Mouse (Mus musculus): ENCODE results near the gene Nol6. TPM values are rescaled to one million over a fixed set of nuclear protein-coding genes. Genes with fewer than 3 reads are reported as not detected.

The Nol6 gene
- polyA plus RNA-seq, 1 experiment from 2014 or later: 36.2 TPM

DNA sequence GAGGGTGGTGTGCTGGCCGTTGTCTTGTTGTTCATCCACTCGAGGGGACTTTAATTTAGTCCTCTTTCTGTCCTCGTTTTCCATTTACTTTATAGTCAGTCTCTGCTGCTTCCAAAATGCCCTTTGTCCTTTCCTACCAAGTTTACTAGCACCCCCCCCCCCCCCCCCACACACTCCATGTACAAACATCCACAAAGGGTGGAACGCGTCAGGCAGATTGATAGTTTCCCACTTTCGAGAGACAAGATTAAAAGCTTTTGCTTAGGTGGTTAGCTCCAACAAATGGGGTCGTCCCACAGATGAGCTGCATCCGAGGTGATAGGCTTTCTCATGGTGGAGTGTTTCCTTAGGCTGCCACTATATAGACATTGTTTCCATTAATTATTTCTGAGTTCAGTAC, 12.6 kb upstream of the Nol6 start:
- 0% methylated on average over 8 of the region's 8 CpGs for WGBS
- Histone ChIP-seq H3K4me3 (peak overlapping the region; percentile 83), H3K4me2 (replicated peaks) (peak overlapping the region; percentile 56), H3K27me3 (no peaks in the 10 kb centered on the region), H3K36me3 (peaks cover 14% of the 10 kb centered on the region; the same call in 1 of the 2 replicates), H3K9me3 (no peaks in the 10 kb centered on the region), H3K9ac (replicated peaks) (peak overlapping the region; percentile 99), H3K4me1 (peaks cover 30% of the 10 kb centered on the region), H3K27ac (replicated peaks) (peak overlapping the region; percentile 98)
- ATAC-seq (replicated peaks): no peak

DNA sequence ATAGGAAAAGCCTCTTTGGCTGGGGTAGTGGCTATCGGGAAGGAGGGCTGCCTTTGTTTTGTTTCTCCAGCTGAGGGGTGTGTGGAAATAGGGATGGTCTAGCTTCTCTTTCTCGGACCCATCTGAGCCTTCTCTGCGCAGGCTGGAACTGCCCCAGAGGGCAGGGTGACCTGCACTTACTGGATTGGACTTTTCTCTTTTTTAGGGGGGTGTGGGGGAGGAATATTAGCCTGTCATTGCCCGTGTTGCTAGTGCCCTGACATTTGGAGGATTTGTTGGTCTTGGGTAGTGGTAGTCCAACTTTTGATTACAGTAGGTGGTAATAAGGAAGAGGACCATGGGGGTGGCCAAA, 12.2 kb upstream of the Nol6 start:
- Histone ChIP-seq H3K9me3 (no peaks in the 10 kb centered on the region), H3K4me2 (replicated peaks) (peak overlapping the region; percentile 56), H3K9ac (replicated peaks) (peak overlapping the region; percentile 99), H3K4me3 (peak overlapping the region; percentile 83), H3K4me1 (peaks cover 30% of the 10 kb centered on the region), H3K36me3 (peaks cover 14% of the 10 kb centered on the region; the same call in 1 of the 2 replicates), H3K27ac (replicated peaks) (peak overlapping the region; percentile 98), H3K27me3 (no peaks in the 10 kb centered on the region)
- ATAC-seq (replicated peaks): peak; percentile 27
- WGBS: 0% methylated on average over 4 of the region's 4 CpGs

DNA sequence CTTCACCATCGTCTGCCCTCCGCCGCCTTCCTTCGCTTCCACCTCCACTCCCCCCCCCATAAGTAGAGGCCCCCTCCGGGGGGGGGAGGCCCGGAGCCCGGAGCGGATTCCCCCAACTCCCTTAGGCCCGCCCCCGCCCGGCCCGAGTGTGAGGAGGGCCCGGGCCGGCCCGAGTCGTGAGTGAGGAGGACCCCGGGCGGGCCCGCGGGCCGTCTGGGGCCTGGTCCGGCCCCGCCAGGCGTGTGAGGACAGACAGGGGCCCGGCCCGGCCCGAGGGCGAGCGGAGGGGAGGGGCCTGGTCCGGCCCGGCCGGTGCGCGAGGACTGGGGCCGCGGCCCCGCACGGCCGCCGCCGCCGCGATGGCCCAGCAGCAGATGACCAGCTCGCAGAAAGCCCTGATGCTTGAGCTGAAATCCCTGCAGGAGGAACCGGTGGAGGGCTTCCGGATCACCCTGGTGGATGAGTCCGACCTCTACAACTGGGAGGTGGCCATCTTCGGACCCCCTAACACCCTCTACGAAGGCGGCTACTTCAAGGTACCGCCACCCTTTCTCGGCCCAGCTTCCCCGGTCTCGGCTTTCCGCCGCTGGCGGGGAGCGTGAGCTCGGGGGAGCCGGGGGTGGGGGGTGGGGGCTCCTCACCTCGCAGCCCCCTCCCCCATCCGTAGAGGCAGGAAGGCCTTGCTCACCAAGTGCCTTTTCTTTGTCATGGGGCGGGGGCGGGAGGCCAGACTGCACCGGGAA, 11.6 kb upstream of the Nol6 start, which contains the start of gene Ube2r2:
Ube2r2 (plus strand) TSS at position 33 of the 743 bp plus-strand sequence.
- under 1% methylated on average over 55 of the region's 65 CpGs for WGBS
- peak within 1 kb of the TSS; percentile 83 for H3K4me3 ChIP-seq
- peak; percentile 79 for ATAC-seq (replicated peaks)
- H3K9ac ChIP-seq (replicated peaks): peak within 1 kb of the TSS; percentile 99
- peaks cover 30% of the 10 kb centered on the region for H3K4me1 ChIP-seq
- H3K27ac ChIP-seq (replicated peaks): peak within 1 kb of the TSS; percentile 98
- H3K9me3 ChIP-seq: no peaks in the 10 kb centered on the region
- peaks cover 10% of the 10 kb centered on the region; the same call in 1 of the 2 replicates for H3K36me3 ChIP-seq
- no peaks in the 10 kb centered on the region for H3K27me3 ChIP-seq
- peak within 1 kb of the TSS; percentile 72 for H3K4me2 ChIP-seq (replicated peaks)

DNA sequence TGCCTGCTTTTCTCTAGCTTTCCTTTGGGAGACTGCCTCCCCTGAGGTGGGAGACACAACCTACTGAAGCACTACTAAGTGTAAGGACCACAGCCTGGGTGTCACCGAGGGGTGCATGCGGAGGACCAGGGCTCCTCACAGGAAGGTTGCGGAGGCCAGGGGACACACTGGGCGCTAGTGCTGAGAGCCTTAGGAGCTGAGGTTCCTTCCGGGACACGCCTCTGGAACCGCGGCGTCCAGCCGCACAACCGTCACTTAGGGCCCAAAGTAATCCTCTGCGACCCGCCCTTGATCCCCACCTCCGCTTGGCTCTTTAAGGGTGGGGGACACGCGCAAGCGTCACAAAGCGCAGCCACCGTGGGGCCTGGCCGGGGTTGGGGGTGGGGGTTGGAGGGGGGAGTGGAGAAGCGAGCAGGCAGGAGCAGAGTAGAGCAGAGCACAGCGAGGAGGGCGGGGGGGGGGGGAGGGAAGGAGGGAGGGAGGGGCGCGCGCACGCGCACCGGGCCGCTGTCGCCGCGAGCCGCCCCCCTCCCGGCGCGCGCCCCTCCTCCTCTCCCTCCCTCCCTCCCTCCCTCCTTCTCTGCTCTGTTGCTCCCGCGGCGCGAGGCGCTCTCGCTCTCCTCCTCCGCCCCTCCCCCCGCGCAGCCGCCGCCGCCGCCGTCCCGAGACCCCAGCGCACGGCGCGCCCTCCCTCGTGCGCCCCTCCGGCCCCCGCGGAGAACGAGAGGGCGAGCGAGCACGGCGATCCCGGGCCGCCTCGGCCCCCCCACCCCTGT, 10.9 kb upstream of the Nol6 start:
- H3K27ac ChIP-seq (replicated peaks): peak overlapping the region; percentile 98
- H3K36me3 ChIP-seq: peaks cover 9% of the 10 kb centered on the region; the same call in 1 of the 2 replicates
- peak overlapping the region; percentile 83 for H3K4me3 ChIP-seq
- H3K9me3 ChIP-seq: no peaks in the 10 kb centered on the region
- WGBS: 0% methylated on average over 39 of the region's 70 CpGs
- no peaks in the 10 kb centered on the region for H3K27me3 ChIP-seq
- peak; percentile 96 for ATAC-seq (replicated peaks)
- peaks cover 25% of the 10 kb centered on the region for H3K4me1 ChIP-seq
- H3K9ac ChIP-seq (replicated peaks): peak overlapping the region; percentile 99
- H3K4me2 ChIP-seq (replicated peaks): peak overlapping the region; percentile 72

DNA sequence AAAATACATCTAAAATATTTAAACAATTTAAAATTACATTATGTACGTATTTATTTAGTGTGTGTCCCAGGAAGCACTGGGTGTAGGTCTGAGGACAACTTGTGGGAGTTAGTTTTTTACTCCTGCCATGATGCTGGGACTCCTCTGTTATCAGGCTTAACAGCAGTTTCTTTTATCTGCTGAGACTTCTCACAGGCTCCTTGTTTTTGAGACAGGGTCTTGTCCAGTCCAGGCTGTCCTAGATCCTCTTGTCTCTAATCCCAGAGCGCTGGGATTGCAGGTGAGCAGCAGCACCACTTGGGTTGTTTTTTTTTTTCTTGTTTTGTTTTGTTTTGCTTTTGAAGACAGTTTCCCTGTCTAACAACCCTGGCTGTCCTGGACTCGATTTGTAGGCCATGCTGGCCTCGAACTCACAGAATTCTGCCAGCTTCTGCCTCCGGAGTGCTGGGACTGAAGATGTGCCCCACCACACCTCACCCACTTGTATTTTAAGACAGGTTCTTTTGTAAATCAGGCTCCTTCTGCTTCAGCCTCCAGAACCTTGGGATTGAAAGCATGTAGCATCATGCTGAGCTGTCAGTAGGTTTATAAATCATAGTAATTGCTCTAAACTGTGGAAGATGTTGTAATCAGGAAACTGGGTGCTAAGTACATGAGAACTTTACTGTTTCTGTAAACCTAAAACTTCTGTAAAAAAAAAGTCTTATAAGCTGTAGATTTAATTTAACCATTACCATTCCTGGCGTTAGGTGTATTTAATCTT, 9.5 kb upstream of the Nol6 start:
- no peaks in the 10 kb centered on the region for H3K27me3 ChIP-seq
- H3K4me1 ChIP-seq: peaks cover 22% of the 10 kb centered on the region
- no peak overlapping the region for H3K27ac ChIP-seq (replicated peaks)
- H3K9me3 ChIP-seq: no peaks in the 10 kb centered on the region
- H3K36me3 ChIP-seq: peaks cover 5% of the 10 kb centered on the region; the same call in 1 of the 2 replicates
- H3K4me2 ChIP-seq (replicated peaks): no peak overlapping the region
- 83% methylated on average over 6 of the region's 6 CpGs for WGBS
- no peak overlapping the region for H3K9ac ChIP-seq (replicated peaks)
- no peak overlapping the region for H3K4me3 ChIP-seq
- no peak for ATAC-seq (replicated peaks)

DNA sequence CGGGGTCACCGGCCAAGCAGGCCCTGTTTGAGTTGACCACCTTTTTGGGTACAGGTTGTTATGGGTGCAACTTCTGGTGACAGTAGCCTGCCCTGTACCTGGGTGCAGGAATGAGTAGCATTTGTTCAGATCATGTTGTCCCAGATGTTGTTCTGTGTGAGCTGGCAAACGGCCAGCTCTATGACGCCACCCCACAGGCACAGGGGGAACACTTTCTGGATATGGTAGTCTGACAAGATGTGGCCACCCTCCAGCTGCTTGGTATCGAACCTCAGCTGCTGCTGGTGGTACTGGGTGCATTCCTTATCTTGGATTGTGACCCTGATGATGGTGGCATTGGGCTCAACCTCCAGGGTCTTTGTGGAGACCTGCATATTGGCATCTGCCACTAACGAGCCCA, 8.2 kb upstream of the Nol6 start:
- 72% methylated on average over 6 of the region's 6 CpGs for WGBS
- no peak overlapping the region for H3K27ac ChIP-seq (replicated peaks)
- peaks cover 11% of the 10 kb centered on the region for H3K4me1 ChIP-seq
- no peak overlapping the region for H3K9ac ChIP-seq (replicated peaks)
- no peak for ATAC-seq (replicated peaks)
- no peaks in the 10 kb centered on the region for H3K27me3 ChIP-seq
- no peak overlapping the region for H3K4me2 ChIP-seq (replicated peaks)
- no peak overlapping the region for H3K4me3 ChIP-seq
- no peaks in the 10 kb centered on the region for H3K36me3 ChIP-seq
- H3K9me3 ChIP-seq: no peaks in the 10 kb centered on the region

DNA sequence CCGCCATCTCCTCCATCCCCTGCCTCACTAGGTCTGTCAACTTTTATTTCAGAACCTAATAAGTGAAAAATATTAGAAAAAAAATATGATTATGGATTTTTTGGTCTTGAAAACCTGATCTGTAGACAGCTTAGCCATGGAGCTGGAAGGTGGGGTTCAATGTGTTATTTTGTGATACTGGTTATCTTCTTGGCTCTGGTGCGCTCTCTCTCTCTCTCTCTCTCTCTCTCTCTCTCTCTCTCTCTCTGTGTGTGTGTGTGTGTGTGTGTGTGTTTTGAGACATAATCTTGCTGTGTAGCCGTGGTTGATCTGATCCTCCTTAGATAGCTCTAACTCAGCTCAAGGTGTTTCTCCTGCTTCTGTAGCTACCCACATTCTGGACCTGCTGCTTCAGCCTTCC, 5.6 kb upstream of the Nol6 start:
- Histone ChIP-seq H3K9ac (replicated peaks) (no peak overlapping the region), H3K4me2 (replicated peaks) (no peak overlapping the region), H3K27me3 (no peaks in the 10 kb centered on the region), H3K27ac (replicated peaks) (no peak overlapping the region), H3K4me3 (no peak overlapping the region), H3K4me1 (peaks cover 6% of the 10 kb centered on the region), H3K36me3 (no peaks in the 10 kb centered on the region), H3K9me3 (no peaks in the 10 kb centered on the region)
- no peak for ATAC-seq (replicated peaks)
- 79% methylated on average over 3 of the region's 3 CpGs for WGBS

DNA sequence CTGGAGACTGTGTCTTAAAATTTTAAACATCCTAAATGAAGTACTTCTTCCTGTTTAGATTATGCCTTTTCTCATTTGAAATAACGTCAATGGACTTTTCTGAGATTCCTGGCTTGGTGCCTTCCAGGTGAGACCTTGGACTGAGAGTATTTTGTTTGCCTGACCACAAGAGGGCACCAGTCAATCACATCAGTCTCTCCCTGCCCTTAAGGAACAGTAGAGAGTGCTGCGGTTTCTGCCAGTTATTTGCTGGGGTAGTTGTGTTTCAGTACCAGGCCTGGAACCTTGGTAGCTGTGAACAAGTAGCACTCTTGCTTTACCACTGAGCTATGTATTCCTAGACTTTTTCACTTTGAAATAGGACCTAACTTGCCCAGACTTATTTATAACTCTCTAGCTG, 5.2 kb upstream of the Nol6 start:
- Histone ChIP-seq H3K4me2 (replicated peaks) (no peak overlapping the region), H3K9ac (replicated peaks) (no peak overlapping the region), H3K27ac (replicated peaks) (no peak overlapping the region), H3K4me3 (no peak overlapping the region), H3K4me1 (peaks cover 2% of the 10 kb centered on the region), H3K36me3 (no peaks in the 10 kb centered on the region), H3K9me3 (no peaks in the 10 kb centered on the region), H3K27me3 (no peaks in the 10 kb centered on the region)
- WGBS: 7% methylated on average over 2 of the region's 2 CpGs
- ATAC-seq (replicated peaks): no peak

DNA sequence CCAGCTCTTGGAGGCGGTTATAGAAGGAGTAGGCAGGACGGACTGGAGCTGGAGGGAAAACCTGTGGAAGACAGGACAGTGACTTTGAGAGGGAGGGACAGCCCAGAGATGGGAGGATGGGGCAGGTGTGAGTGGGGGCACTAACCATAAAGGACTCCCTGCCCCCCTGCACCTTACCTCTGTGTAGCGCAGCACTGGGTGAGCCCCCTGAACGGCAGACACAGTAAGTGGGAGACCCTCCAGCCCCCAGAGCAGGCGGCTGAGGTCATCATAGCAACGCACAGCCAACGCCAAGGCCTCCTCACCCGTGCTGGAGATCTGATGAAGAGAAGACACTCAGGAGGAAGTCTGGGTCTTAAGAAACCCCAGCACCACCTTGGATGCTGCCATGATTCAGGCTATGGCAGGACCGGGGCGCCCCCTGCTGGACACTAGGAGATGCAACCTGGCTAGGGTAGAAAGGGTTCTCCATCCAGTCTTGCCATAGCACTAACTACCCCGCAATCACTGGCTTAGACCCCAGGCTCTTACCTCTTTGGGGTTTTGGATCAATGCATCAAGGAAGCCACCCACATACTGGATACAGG, 5.5 kb downstream of the Nol6 start:
- peaks cover 83% of the 10 kb centered on the region for H3K36me3 ChIP-seq
- ATAC-seq (replicated peaks): no peak; the same call in 1 of the 2 replicates

DNA sequence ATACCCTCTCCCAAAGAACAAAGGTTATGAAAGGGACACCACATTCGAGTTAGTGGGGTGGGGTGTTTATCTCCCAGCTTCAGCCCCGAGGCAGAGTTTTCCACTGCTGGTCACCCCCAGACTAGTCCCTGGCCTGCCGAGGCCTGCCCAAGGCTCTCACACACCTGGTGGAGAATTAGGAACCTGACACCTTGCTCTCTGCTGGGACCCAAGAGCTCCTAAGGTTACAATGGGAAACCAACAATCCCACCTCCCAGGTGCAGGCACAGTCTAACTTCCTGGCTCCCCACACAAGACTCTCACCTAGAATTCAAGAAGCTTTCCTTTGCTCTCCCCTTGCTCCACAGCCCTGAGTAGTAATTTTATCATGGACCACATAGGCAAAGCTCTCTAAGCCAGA, 7.4 kb downstream of the Nol6 start:
- ATAC-seq (replicated peaks): no peak
- H3K9me3 ChIP-seq: no peaks in the 10 kb centered on the region
- H3K9ac ChIP-seq (replicated peaks): no peak overlapping the region
- no peak overlapping the region for H3K4me3 ChIP-seq
- no peak overlapping the region for H3K4me2 ChIP-seq (replicated peaks)
- H3K4me1 ChIP-seq: no peaks in the 10 kb centered on the region
- H3K27ac ChIP-seq (replicated peaks): no peak overlapping the region
- WGBS: 87% methylated on average over 3 of the region's 3 CpGs
- H3K27me3 ChIP-seq: no peaks in the 10 kb centered on the region
- peaks cover 81% of the 10 kb centered on the region for H3K36me3 ChIP-seq

More for the DNA sequence above, 5.5 kb downstream of the Nol6 start:
- peaks cover 11% of the 10 kb centered on the region for H3K4me1 ChIP-seq
- no peaks in the 10 kb centered on the region for H3K27me3 ChIP-seq
- no peaks in the 10 kb centered on the region for H3K9me3 ChIP-seq
- H3K4me3 ChIP-seq: no peak overlapping the region
- no peak overlapping the region for H3K9ac ChIP-seq (replicated peaks)
- 71% methylated on average over 11 of the region's 11 CpGs for WGBS
- no peak overlapping the region for H3K4me2 ChIP-seq (replicated peaks)
- H3K27ac ChIP-seq (replicated peaks): no peak overlapping the region

DNA sequence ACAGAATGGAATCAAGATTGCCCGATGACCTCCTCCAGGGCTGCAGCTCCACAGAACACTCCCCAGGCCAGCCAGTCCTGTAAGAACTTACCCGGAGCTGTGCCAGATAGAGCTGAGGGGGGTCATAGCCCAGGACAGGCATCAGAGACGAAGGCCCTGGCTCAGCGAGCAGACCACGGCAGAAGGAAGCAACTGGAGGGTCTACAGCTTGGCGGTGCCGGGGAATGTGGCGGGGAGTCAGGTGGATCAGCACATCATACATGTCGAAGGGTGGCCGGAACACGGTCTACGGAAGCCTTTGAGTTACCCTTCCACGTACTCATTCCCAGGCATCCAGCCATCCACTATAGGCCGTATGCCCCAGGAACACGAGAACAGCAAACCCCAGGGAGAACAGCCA, 8.5 kb downstream of the Nol6 start:
- H3K4me1 ChIP-seq: no peaks in the 10 kb centered on the region
- WGBS: 95% methylated on average over 15 of the region's 15 CpGs
- H3K4me2 ChIP-seq (replicated peaks): no peak overlapping the region
- no peaks in the 10 kb centered on the region for H3K27me3 ChIP-seq
- no peaks in the 10 kb centered on the region for H3K9me3 ChIP-seq
- no peak overlapping the region for H3K9ac ChIP-seq (replicated peaks)
- H3K4me3 ChIP-seq: no peak overlapping the region
- no peak overlapping the region for H3K27ac ChIP-seq (replicated peaks)
- H3K36me3 ChIP-seq: peaks cover 71% of the 10 kb centered on the region
- no peak for ATAC-seq (replicated peaks)

All from forebrain, embryonic 15.5 days (tissue).